Mouse (Mus musculus): ENCODE results near the gene Irgm1. TPM values are rescaled to one million over a fixed set of nuclear protein-coding genes. Genes with fewer than 3 reads are reported as not detected.
"Not testable (repeated sequence)": the region's sequence is repeated elsewhere in the genome, so short reads cannot be mapped to it uniquely, and the experiment has no call there.

The Irgm1 gene
- 12.8 and 14.4 TPM in 2 replicates for polyA plus RNA-seq (2015; fragmentation: Nextera tagmentation; extraction: Ambion mirVana)

GRCm38 (mm10) chr11:48871201-48871772, at the start of gene Irgm1:
Gene Irgm1, minus strand, starts transcription at chr11:48871683.
- Histone ChIP-seq H3K4me3 (ENCODE audit: low read depth, low read length) (peak within 1 kb of the TSS; percentile 53), H3K27me3 (ENCODE audit: control insufficient read depth, insufficient read depth, low read length) (no peaks in the 10 kb centered on the region), H3K27ac (replicated peaks) (peak within 1 kb of the TSS; percentile 90), H3K4me1 (replicated peaks; ENCODE audit: control insufficient read depth, insufficient read depth) (peaks cover 6% of the 10 kb centered on the region; the same call in 1 of the 2 replicates), H3K9me3 (ENCODE audit: control insufficient read depth, low read length) (no peaks in the 10 kb centered on the region), H3K9ac (ENCODE audit: low read length) (peak within 1 kb of the TSS; percentile 77), H3K4me2 (replicated peaks; ENCODE audit: low read depth) (peak within 1 kb of the TSS; percentile 76), H3K36me3 (ENCODE audit: control insufficient read depth, insufficient read depth, low read length) (0 out of 2 replicates have a peak, but pooled peaks cover 3% of the 10 kb centered on the region)
- TF ChIP-seq EP300 (optimal IDR thresholded peaks at IDR 0.05) (no peak), CTCF (IDR thresholded peaks at IDR 0.05; ENCODE audit: low read depth) (peak; percentile 46)
- peak; percentile 84 for DNase-seq (ENCODE audit: low spot score)
- peak; percentile 61 for ATAC-seq (ENCODE audit: low FRiP score, low TSS enrichment)
- WGBS: under 1% methylated on average over 19 of the region's 19 CpGs

- Histone ChIP-seq H3K27me3 (ENCODE audit: control insufficient read depth, insufficient read depth, low read length) (no peaks in the 10 kb centered on the region), H3K36me3 (ENCODE audit: control insufficient read depth, insufficient read depth, low read length) (no peaks in the 10 kb centered on the region), H3K4me2 (replicated peaks; ENCODE audit: low read depth) (no peak overlapping the region), H3K4me3 (ENCODE audit: low read depth, low read length) (no peak overlapping the region), H3K4me1 (replicated peaks; ENCODE audit: control insufficient read depth, insufficient read depth) (no peaks in the 10 kb centered on the region), H3K9ac (ENCODE audit: low read length) (no peak overlapping the region), H3K27ac (replicated peaks) (no peak overlapping the region), H3K9me3 (ENCODE audit: control insufficient read depth, low read length) (no peaks in the 10 kb centered on the region)
- ATAC-seq (ENCODE audit: low FRiP score, low TSS enrichment) (no peak), DNase-seq (ENCODE audit: low spot score) (no peak)
- 72% methylated on average over 3 of the region's 3 CpGs for WGBS
- TF ChIP-seq EP300 (optimal IDR thresholded peaks at IDR 0.05) (no peak), CTCF (IDR thresholded peaks at IDR 0.05; ENCODE audit: low read depth) (no peak)
Measured at GRCm38 (mm10) chr11:48918380-48918779, 46.9 kb upstream of the Irgm1 start.

GRCm38 (mm10) chr11:48913611-48914010, 42.1 kb upstream of the Irgm1 start:
- WGBS: 97% methylated on average over 1 of the region's 1 CpGs
- H3K9me3 ChIP-seq (ENCODE audit: control insufficient read depth, low read length): no peaks in the 10 kb centered on the region

GRCm38 (mm10) chr11:48908459-48908858, 37.0 kb upstream of the Irgm1 start:
- Histone ChIP-seq H3K27me3 (ENCODE audit: control insufficient read depth, insufficient read depth, low read length) (no peaks in the 10 kb centered on the region), H3K27ac (replicated peaks) (no peak overlapping the region), H3K36me3 (ENCODE audit: control insufficient read depth, insufficient read depth, low read length) (no peaks in the 10 kb centered on the region), H3K9ac (ENCODE audit: low read length) (no peak overlapping the region), H3K4me1 (replicated peaks; ENCODE audit: control insufficient read depth, insufficient read depth) (no peaks in the 10 kb centered on the region), H3K4me2 (replicated peaks; ENCODE audit: low read depth) (no peak overlapping the region), H3K9me3 (ENCODE audit: control insufficient read depth, low read length) (no peaks in the 10 kb centered on the region), H3K4me3 (ENCODE audit: low read depth, low read length) (no peak overlapping the region)
- no peak for DNase-seq (ENCODE audit: low spot score)
- TF ChIP-seq CTCF (IDR thresholded peaks at IDR 0.05; ENCODE audit: low read depth) (no peak), EP300 (optimal IDR thresholded peaks at IDR 0.05) (no peak)
- WGBS: 38% methylated on average over 1 of the region's 1 CpGs
- no peak for ATAC-seq (ENCODE audit: low FRiP score, low TSS enrichment)

More at GRCm38 (mm10) chr11:48913611-48914010, 42.1 kb upstream of the Irgm1 start:
- no peaks in the 10 kb centered on the region for H3K36me3 ChIP-seq (ENCODE audit: control insufficient read depth, insufficient read depth, low read length)
- H3K4me3 ChIP-seq (ENCODE audit: low read depth, low read length): no peak overlapping the region
- no peaks in the 10 kb centered on the region for H3K4me1 ChIP-seq (replicated peaks; ENCODE audit: control insufficient read depth, insufficient read depth)
- TF ChIP-seq CTCF (IDR thresholded peaks at IDR 0.05; ENCODE audit: low read depth) (no peak), EP300 (optimal IDR thresholded peaks at IDR 0.05) (no peak)
- DNase-seq (ENCODE audit: low spot score) (no peak), ATAC-seq (ENCODE audit: low FRiP score, low TSS enrichment) (no peak)
- H3K27me3 ChIP-seq (ENCODE audit: control insufficient read depth, insufficient read depth, low read length): no peaks in the 10 kb centered on the region
- no peak overlapping the region for H3K9ac ChIP-seq (ENCODE audit: low read length)
- H3K27ac ChIP-seq (replicated peaks): no peak overlapping the region
- H3K4me2 ChIP-seq (replicated peaks; ENCODE audit: low read depth): no peak overlapping the region

- H3K4me1 ChIP-seq (replicated peaks; ENCODE audit: control insufficient read depth, insufficient read depth): no peaks in the 10 kb centered on the region
- 43% methylated on average over 2 of the region's 2 CpGs for WGBS
- H3K27me3 ChIP-seq (ENCODE audit: control insufficient read depth, insufficient read depth, low read length): no peaks in the 10 kb centered on the region
- ATAC-seq (ENCODE audit: low FRiP score, low TSS enrichment) (no peak), DNase-seq (ENCODE audit: low spot score) (no peak)
- H3K9ac ChIP-seq (ENCODE audit: low read length): no peak within 1 kb of the TSS
- H3K36me3 ChIP-seq (ENCODE audit: control insufficient read depth, insufficient read depth, low read length): no peaks in the 10 kb centered on the region
- H3K4me3 ChIP-seq (ENCODE audit: low read depth, low read length): no peak within 1 kb of the TSS
- no peak within 1 kb of the TSS for H3K27ac ChIP-seq (replicated peaks)
- no peaks in the 10 kb centered on the region for H3K9me3 ChIP-seq (ENCODE audit: control insufficient read depth, low read length)
- TF ChIP-seq CTCF (IDR thresholded peaks at IDR 0.05; ENCODE audit: low read depth): no peak
- no peak for TF ChIP-seq EP300 (optimal IDR thresholded peaks at IDR 0.05)
- no peak within 1 kb of the TSS for H3K4me2 ChIP-seq (replicated peaks; ENCODE audit: low read depth)
Measured at GRCm38 (mm10) chr11:48902021-48902420, 30.5 kb upstream of the Irgm1 start, which contains the start of gene Gm5431. Gene Gm5431, minus strand, starts transcription at chr11:48902214.

GRCm38 (mm10) chr11:48901567-48901930, 30.1 kb upstream of the Irgm1 start:
- H3K9ac ChIP-seq (ENCODE audit: low read length); H3K4me3 ChIP-seq (ENCODE audit: low read depth, low read length); H3K4me1 ChIP-seq (replicated peaks; ENCODE audit: control insufficient read depth, insufficient read depth); H3K27ac ChIP-seq (replicated peaks); ATAC-seq (ENCODE audit: low FRiP score, low TSS enrichment); DNase-seq (ENCODE audit: low spot score); H3K36me3 ChIP-seq (ENCODE audit: control insufficient read depth, insufficient read depth, low read length); H3K4me2 ChIP-seq (replicated peaks; ENCODE audit: low read depth); H3K27me3 ChIP-seq (ENCODE audit: control insufficient read depth, insufficient read depth, low read length); H3K9me3 ChIP-seq (ENCODE audit: control insufficient read depth, low read length): not testable (repeated sequence)
- WGBS: 81% methylated on average over 1 of the region's 1 CpGs

GRCm38 (mm10) chr11:48900654-48901566, 29.4 kb upstream of the Irgm1 start:
- 80% methylated on average over 5 of the region's 6 CpGs for WGBS
- H3K4me1 ChIP-seq (replicated peaks; ENCODE audit: control insufficient read depth, insufficient read depth); DNase-seq (ENCODE audit: low spot score); H3K9me3 ChIP-seq (ENCODE audit: control insufficient read depth, low read length); H3K27me3 ChIP-seq (ENCODE audit: control insufficient read depth, insufficient read depth, low read length); H3K4me2 ChIP-seq (replicated peaks; ENCODE audit: low read depth); H3K27ac ChIP-seq (replicated peaks); H3K4me3 ChIP-seq (ENCODE audit: low read depth, low read length); H3K36me3 ChIP-seq (ENCODE audit: control insufficient read depth, insufficient read depth, low read length); H3K9ac ChIP-seq (ENCODE audit: low read length); ATAC-seq (ENCODE audit: low FRiP score, low TSS enrichment): not testable (repeated sequence)

All from stomach, postnatal 0 days (tissue).